Mouse (Mus musculus) kidney, embryonic 15.5 days (tissue): ENCODE results near the gene Cnot6. TPM values are rescaled to one million over a fixed set of nuclear protein-coding genes. Genes with fewer than 3 reads are reported as not detected.

Experiments used
- polyA plus RNA-seq: library from polyadenylated mRNA; unstranded; fragments of >200 nt; fragmentation: Nextera tagmentation; extraction: Ambion mirVana; gene quantifications from 2 replicates; pipeline ENCODE4 v1.2.1, GENCODE M21; 2015

Gene Cnot6
- polyA plus RNA-seq, 1 experiment from 2014 or later: 70.8 TPM

Other genes with a start within 250 kb of the Cnot6 start
- not detected in 2 replicates for gene Olfr1386, start 247.7 kb downstream of the Cnot6 start, polyA plus RNA-seq
- gene Olfr1385, start 223.7 kb downstream of the Cnot6 start, polyA plus RNA-seq: not detected in 2 replicates
- gene Olfr1384, start 206.0 kb downstream of the Cnot6 start, polyA plus RNA-seq: not detected in 2 replicates
- not detected in 2 replicates for gene Olfr1383, start 193.1 kb downstream of the Cnot6 start, polyA plus RNA-seq
- not detected in 2 replicates for gene Olfr1382, start 184.5 kb downstream of the Cnot6 start, polyA plus RNA-seq
- 0.06 TPM in 1 of 2 replicates, not detected in the other for gene Olfr1381, start 169.3 kb downstream of the Cnot6 start, polyA plus RNA-seq
- not detected in 2 replicates for gene Olfr1380, start 155.8 kb downstream of the Cnot6 start, polyA plus RNA-seq
- 8.3 and 10.1 TPM in 2 replicates for gene Flt4, start 103.5 kb downstream of the Cnot6 start, polyA plus RNA-seq
- gene Scgb3a1, start 49.1 kb downstream of the Cnot6 start, polyA plus RNA-seq: not detected in 2 replicates
- gene Gfpt2, start 81.5 kb upstream of the Cnot6 start, polyA plus RNA-seq: 12.4 and 13.8 TPM in 2 replicates
- 30.3 and 30.4 TPM in 2 replicates for gene Mapk9, start 134.0 kb upstream of the Cnot6 start, polyA plus RNA-seq
- gene Rasgef1c, start 189.1 kb upstream of the Cnot6 start, polyA plus RNA-seq: 0.18 TPM in 1 of 2 replicates, not detected in the other